Mouse (Mus musculus) regulatory T cell (primary cell): Measurements from ENCODE around the gene Pinlyp.
"Not testable (repeated sequence)": the region's sequence is repeated elsewhere in the genome, so short reads cannot be mapped to it uniquely, and the experiment has no call there.

ENCODE experiments used
- in situ Hi-C: fragments of 300-600 bp; cut with MboI, MseI; formaldehyde crosslinking; loops from one replicate; pipeline ENCODE4 v1.15.1; 2025; ENCODE audit warnings: high pct_unique_total_duplicates

Pinlyp gene

GRCm38 (mm10) chr7:24524978-24525377 lies 20.9 kb downstream of the Pinlyp start:
- in situ Hi-C loops, result no loop called here

GRCm38 (mm10) chr7:24523723-24524122 lies 22.2 kb downstream of the Pinlyp start:
- in situ Hi-C loops, result no loop called here

- in situ Hi-C loops, result no loop called here
These were observed 23.1 kb downstream of the Pinlyp start for GRCm38 (mm10) chr7:24522805-24523204.

GRCm38 (mm10) chr7:24520054-24520453 lies 25.9 kb downstream of the Pinlyp start:
- in situ Hi-C loops, result not testable (repeated sequence)

GRCm38 (mm10) chr7:24519130-24519529 lies 26.8 kb downstream of the Pinlyp start:
- in situ Hi-C loops, result no loop called here

GRCm38 (mm10) chr7:24517654-24518053 lies 28.3 kb downstream of the Pinlyp start:
- in situ Hi-C loops, result no loop called here

GRCm38 (mm10) chr7:24517077-24517476 lies 28.8 kb downstream of the Pinlyp start:
- in situ Hi-C loops, result no loop called here

GRCm38 (mm10) chr7:24516319-24516718 lies 29.6 kb downstream of the Pinlyp start:
- in situ Hi-C loops, result not testable (repeated sequence)

- in situ Hi-C loops, result no loop called here
These were observed 33.6 kb downstream of the Pinlyp start, which contains the start of gene AC161166.1 for GRCm38 (mm10) chr7:24512355-24512754. Gene AC161166.1 (minus strand): TSS chr7:24512455.

GRCm38 (mm10) chr7:24507726-24508114 lies 38.2 kb downstream of the Pinlyp start:
- in situ Hi-C loops, result no loop called here

- in situ Hi-C loops, result no loop called here
These were observed 38.8 kb downstream of the Pinlyp start, which contains the start of gene Zfp428 for GRCm38 (mm10) chr7:24506838-24507725. Gene Zfp428 (plus strand): TSS chr7:24507006.

- in situ Hi-C loops, result no loop called here
These were observed 39.5 kb downstream of the Pinlyp start for GRCm38 (mm10) chr7:24506476-24506837.

- in situ Hi-C loops, result no loop called here
These were observed 39.9 kb downstream of the Pinlyp start for GRCm38 (mm10) chr7:24506065-24506459.

GRCm38 (mm10) chr7:24505447-24506064 lies 40.4 kb downstream of the Pinlyp start:
- in situ Hi-C loops, result no loop called here

GRCm38 (mm10) chr7:24504868-24505267 lies 41.0 kb downstream of the Pinlyp start:
- in situ Hi-C loops, result no loop called here

- in situ Hi-C loops, result no loop called here
These were observed 41.9 kb downstream of the Pinlyp start for GRCm38 (mm10) chr7:24504004-24504403.

- in situ Hi-C loops, result no loop called here
These were observed 44.4 kb downstream of the Pinlyp start for GRCm38 (mm10) chr7:24501492-24501891.

GRCm38 (mm10) chr7:24500929-24501328 lies 45.0 kb downstream of the Pinlyp start:
- in situ Hi-C loops, result no loop called here

- in situ Hi-C loops, result no loop called here
These were observed 45.9 kb downstream of the Pinlyp start for GRCm38 (mm10) chr7:24499856-24500577.
